Mouse (Mus musculus): Measurements from ENCODE around the gene Slc6a3. TPM values are rescaled to one million over a fixed set of nuclear protein-coding genes. Genes with fewer than 3 reads are reported as not detected.

Gene Slc6a3
- total RNA-seq (2023): not detected

DNA sequence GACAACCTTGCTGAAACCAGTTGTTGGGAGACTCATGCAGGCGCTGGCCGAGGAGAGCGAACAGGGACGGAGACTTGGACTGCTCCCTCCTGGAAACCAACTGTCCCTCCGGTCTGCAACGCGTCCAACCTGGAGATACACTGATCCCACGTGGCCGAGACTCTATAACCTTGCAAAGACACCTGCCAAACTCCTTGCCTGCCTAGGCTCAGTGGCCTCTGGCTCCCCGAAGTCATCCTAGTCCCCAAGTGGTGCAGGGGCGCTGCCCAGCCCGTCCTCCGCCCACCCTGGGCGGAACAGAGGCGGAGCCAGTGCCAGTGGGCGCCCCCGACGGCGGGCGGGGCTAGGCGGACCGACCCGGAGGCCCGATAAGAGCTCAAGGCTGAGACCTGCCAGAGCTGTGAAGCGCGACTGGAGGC is at the start of gene Slc6a3:
Slc6a3 (plus strand) TSS at position 345 of the 419 bp plus-strand sequence.

GRCm38 (mm10) chr13:73603522-73604155 is 67.1 kb downstream of the Slc6a3 start, which contains the start of gene Clptm1l:
Clptm1l (plus strand) TSS chr13:73604006.

DNA sequence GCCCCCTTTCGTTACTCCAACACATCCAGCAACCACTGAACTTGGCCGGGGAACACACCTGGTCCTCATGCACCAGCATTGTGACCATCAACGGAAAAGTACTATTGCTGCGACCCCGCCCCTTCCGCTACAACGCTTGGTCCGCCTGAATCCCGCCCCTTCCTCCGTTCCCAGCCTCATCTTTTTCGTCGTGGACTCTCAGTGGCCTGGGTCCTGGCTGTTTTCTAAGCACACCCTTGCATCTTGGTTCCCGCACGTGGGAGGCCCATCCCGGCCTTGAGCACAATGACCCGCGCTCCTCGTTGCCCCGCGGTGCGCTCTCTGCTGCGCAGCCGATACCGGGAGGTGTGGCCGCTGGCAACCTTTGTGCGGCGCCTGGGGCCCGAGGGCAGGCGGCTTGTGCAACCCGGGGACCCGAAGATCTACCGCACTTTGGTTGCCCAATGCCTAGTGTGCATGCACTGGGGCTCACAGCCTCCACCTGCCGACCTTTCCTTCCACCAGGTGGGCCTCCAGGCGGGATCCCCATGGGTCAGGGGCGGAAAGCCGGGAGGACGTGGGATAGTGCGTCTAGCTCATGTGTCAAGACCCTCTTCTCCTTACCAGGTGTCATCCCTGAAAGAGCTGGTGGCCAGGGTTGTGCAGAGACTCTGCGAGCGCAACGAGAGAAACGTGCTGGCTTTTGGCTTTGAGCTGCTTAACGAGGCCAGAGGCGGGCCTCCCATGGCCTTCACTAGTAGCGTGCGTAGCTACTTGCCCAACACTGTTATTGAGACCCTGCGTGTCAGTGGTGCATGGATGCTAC is 90.4 kb downstream of the Slc6a3 start, which contains the start of gene Tert:
Tert (plus strand) TSS at position 167 of the 805 bp plus-strand sequence.

Other genes with a start within 250 kb of the Slc6a3 start
- 22.5 TPM for gene Mrpl36, start 208.2 kb upstream of the Slc6a3 start, total RNA-seq (2023)
- 56.2 TPM for gene Ndufs6, start 208.2 kb upstream of the Slc6a3 start, total RNA-seq (2023)
- 26.9 TPM for gene Lpcat1, start 69.5 kb upstream of the Slc6a3 start, total RNA-seq (2023)
- gene Clptm1l, start 67.3 kb downstream of the Slc6a3 start, total RNA-seq (2023): 117 TPM
- 1.6 TPM for gene Tert, start 90.2 kb downstream of the Slc6a3 start, total RNA-seq (2023)
- gene Slc6a18, start 141.3 kb downstream of the Slc6a3 start, total RNA-seq (2023): 0.58 TPM
- 186 TPM for gene Slc6a19, start 168.1 kb downstream of the Slc6a3 start, total RNA-seq (2023)
- 553 TPM for gene Slc12a7, start 196.3 kb downstream of the Slc6a3 start, total RNA-seq (2023)

Measured in CD8-positive naive resting alpha-beta T cell, adult 57 days (primary cell).